Mouse (Mus musculus): ENCODE data around the gene Mpped1. TPM values are rescaled to one million over a fixed set of nuclear protein-coding genes. Genes with fewer than 3 reads are reported as not detected.

Gene Mpped1
- polyA plus RNA-seq, 1 experiment from 2014 or later = 1.8 TPM

DNA sequence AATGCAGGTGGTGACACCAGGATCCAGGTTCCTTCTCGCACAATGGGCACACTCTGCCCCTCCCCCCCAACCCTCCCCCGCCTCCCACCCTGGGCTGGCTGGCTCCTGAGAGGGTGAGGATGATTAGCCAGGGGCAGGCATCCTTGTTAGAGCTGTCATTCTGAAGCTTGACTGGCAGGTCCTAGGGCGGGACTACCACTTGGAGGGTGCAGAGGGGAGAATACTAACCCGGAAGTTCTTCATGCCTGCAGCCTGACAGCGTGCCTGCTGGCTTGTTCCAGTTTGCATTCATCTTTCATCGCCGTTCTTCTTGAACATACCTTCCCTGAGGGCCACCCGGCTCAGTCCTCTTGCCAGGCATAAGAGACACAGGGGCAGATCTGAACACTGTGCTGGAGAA lies 67.3 kb downstream of the Mpped1 start:
- H3K27ac ChIP-seq (ENCODE audit: low read length) = no peak overlapping the region
- 32% methylated on average over 8 of the region's 8 CpGs for WGBS

DNA sequence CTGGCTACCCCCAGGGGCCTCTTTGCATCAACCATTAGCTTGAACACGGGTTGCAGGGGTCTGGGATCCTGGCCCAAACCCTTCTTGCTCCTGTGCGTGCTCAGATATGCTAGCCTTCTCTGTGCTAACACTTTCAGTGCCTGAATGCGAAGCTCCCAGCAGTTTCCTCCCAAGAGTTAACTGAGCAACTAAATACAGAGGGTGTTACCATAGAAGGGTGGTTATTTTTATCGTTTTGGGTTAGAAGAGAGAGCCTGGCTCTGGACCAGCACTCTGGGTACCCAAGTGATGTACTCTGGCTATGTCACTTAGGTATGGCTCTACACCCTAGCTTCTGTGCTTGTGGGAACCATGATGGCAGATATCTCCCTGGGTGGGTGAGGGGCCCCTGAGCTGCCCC lies 68.2 kb downstream of the Mpped1 start:
- H3K36me3 ChIP-seq (ENCODE audit: control insufficient read depth, insufficient read depth, low read length) = no peaks in the 10 kb centered on the region
- no peak for ATAC-seq (ENCODE audit: insufficient number of reproducible peaks, insufficient read depth, low FRiP score, low read depth)
- WGBS = 71% methylated on average over 4 of the region's 4 CpGs

More for the DNA sequence above, 67.3 kb downstream of the Mpped1 start:
- Histone ChIP-seq H3K9me3 (ENCODE audit: control insufficient read depth, low read depth, low read length) (no peaks in the 10 kb centered on the region), H3K9ac (replicated peaks; ENCODE audit: low read depth, low read length) (no peak overlapping the region), H3K27me3 (ENCODE audit: control insufficient read depth, insufficient read depth, low read length) (no peaks in the 10 kb centered on the region), H3K36me3 (ENCODE audit: control insufficient read depth, insufficient read depth, low read length) (no peaks in the 10 kb centered on the region), H3K4me2 (replicated peaks; ENCODE audit: low read depth, low read length) (no peak overlapping the region), H3K4me3 (ENCODE audit: low read depth, low read length) (no peak overlapping the region), H3K4me1 (ENCODE audit: control insufficient read depth, insufficient read depth, low read length) (no peaks in the 10 kb centered on the region)
- no peak for ATAC-seq (ENCODE audit: insufficient number of reproducible peaks, insufficient read depth, low FRiP score, low read depth)

DNA sequence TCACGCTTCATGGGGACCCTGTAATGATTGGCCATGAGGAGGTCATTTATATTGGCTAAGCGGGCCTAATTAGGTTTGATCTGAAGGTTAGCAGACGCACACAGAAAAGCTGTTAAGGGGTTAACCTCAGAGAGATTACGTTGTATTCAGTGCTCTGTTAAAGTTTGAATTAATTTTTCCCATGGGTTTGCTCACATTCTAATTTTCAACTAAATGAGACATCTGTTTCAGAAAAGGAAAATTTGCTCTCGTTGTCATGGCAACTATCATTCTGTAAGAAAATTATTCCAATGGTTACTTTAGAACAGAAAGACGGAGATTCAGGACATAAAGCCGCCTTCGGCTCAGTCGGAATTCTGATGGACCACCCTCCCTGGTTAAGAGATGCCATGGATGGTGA lies 68.9 kb downstream of the Mpped1 start:
- Histone ChIP-seq H3K9me3 (ENCODE audit: control insufficient read depth, low read depth, low read length) (no peaks in the 10 kb centered on the region), H3K4me3 (ENCODE audit: low read depth, low read length) (no peak overlapping the region), H3K36me3 (ENCODE audit: control insufficient read depth, insufficient read depth, low read length) (no peaks in the 10 kb centered on the region), H3K27me3 (ENCODE audit: control insufficient read depth, insufficient read depth, low read length) (no peaks in the 10 kb centered on the region), H3K4me2 (replicated peaks; ENCODE audit: low read depth, low read length) (no peak overlapping the region), H3K27ac (ENCODE audit: low read length) (no peak overlapping the region), H3K9ac (replicated peaks; ENCODE audit: low read depth, low read length) (no peak overlapping the region), H3K4me1 (ENCODE audit: control insufficient read depth, insufficient read depth, low read length) (no peaks in the 10 kb centered on the region)
- ATAC-seq (ENCODE audit: insufficient number of reproducible peaks, insufficient read depth, low FRiP score, low read depth) = no peak
- 76% methylated on average over 9 of the region's 9 CpGs for WGBS

More for the DNA sequence above, 68.2 kb downstream of the Mpped1 start:
- Histone ChIP-seq H3K9ac (replicated peaks; ENCODE audit: low read depth, low read length) (no peak overlapping the region), H3K4me3 (ENCODE audit: low read depth, low read length) (no peak overlapping the region), H3K27ac (ENCODE audit: low read length) (no peak overlapping the region), H3K4me1 (ENCODE audit: control insufficient read depth, insufficient read depth, low read length) (no peaks in the 10 kb centered on the region), H3K4me2 (replicated peaks; ENCODE audit: low read depth, low read length) (no peak overlapping the region), H3K27me3 (ENCODE audit: control insufficient read depth, insufficient read depth, low read length) (no peaks in the 10 kb centered on the region), H3K9me3 (ENCODE audit: control insufficient read depth, low read depth, low read length) (no peaks in the 10 kb centered on the region)

DNA sequence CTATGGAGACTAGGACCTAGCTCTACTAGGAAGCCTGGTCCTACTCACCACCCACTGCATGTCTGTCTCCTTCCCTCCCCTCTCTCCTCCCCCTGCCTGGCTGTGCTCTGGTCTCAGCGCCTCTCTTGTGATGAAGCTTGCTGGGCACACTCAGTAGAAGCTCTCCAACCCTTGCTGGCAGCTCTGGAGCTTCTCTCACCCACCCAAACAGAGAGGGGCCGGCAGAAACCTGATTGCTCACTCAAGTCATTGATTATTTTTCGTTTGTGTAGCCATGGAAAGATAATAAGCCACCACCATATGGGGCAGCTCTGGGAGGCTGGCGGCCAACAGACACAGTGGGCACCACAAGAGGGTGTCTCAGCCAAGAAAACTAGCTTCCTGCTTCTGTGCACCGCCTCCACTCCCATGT lies 74.1 kb downstream of the Mpped1 start:
- no peak for ATAC-seq (ENCODE audit: insufficient number of reproducible peaks, insufficient read depth, low FRiP score, low read depth)
- Histone ChIP-seq H3K4me3 (ENCODE audit: low read depth, low read length) (no peak overlapping the region), H3K9ac (replicated peaks; ENCODE audit: low read depth, low read length) (no peak overlapping the region), H3K4me2 (replicated peaks; ENCODE audit: low read depth, low read length) (no peak overlapping the region), H3K9me3 (ENCODE audit: control insufficient read depth, low read depth, low read length) (no peaks in the 10 kb centered on the region), H3K27me3 (ENCODE audit: control insufficient read depth, insufficient read depth, low read length) (no peaks in the 10 kb centered on the region), H3K27ac (ENCODE audit: low read length) (no peak overlapping the region), H3K4me1 (ENCODE audit: control insufficient read depth, insufficient read depth, low read length) (no peaks in the 10 kb centered on the region), H3K36me3 (ENCODE audit: control insufficient read depth, insufficient read depth, low read length) (no peaks in the 10 kb centered on the region)
- 61% methylated on average over 5 of the region's 5 CpGs for WGBS

DNA sequence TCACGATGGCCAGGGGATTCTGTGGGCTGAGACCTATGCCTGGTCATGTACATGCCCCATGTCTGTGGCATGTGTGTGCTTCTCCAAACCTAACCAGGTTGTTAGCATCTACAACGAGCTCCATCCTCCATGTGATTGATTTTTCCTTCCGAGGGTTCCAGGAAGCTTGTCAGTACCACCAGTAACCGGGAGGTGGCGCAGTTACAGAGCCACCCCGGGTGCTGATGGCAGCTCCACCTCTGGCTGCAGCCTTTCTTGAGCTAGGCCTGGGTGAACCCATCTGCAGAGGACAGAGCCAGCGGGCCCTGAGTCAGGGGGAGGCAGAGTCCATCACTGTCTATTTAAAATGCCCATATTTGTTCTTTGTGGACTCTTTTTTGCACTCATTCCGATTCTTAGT lies 77.9 kb downstream of the Mpped1 start:
- WGBS = 20% methylated on average over 8 of the region's 8 CpGs
- no peaks in the 10 kb centered on the region for H3K9me3 ChIP-seq (ENCODE audit: control insufficient read depth, low read depth, low read length)
- H3K4me3 ChIP-seq (ENCODE audit: low read depth, low read length) = no peak overlapping the region
- no peak overlapping the region for H3K27ac ChIP-seq (ENCODE audit: low read length)
- no peak for ATAC-seq (ENCODE audit: insufficient number of reproducible peaks, insufficient read depth, low FRiP score, low read depth)
- no peak overlapping the region for H3K9ac ChIP-seq (replicated peaks; ENCODE audit: low read depth, low read length)
- no peak overlapping the region for H3K4me2 ChIP-seq (replicated peaks; ENCODE audit: low read depth, low read length)
- H3K36me3 ChIP-seq (ENCODE audit: control insufficient read depth, insufficient read depth, low read length) = no peaks in the 10 kb centered on the region
- H3K4me1 ChIP-seq (ENCODE audit: control insufficient read depth, insufficient read depth, low read length) = no peaks in the 10 kb centered on the region
- no peaks in the 10 kb centered on the region for H3K27me3 ChIP-seq (ENCODE audit: control insufficient read depth, insufficient read depth, low read length)

DNA sequence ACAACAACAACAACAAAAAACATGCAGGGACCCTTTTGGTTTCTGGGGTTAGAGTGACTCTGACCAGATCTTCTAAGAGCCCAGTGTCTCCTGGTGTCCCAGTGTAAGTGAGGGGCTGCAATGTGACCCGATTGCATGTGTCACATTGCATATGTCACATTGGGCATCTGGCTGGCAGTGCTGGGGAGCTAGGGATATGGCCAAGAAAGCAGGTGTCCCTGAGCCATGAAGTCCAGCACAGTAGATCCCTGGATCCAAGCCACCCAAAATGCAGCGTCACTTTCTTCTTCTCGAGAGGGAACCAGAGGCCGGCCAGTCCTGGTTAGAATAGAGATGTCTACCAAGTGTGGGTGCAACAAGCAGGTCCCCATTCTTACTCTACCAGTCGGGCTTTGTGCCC lies 86.4 kb downstream of the Mpped1 start:
- no peak overlapping the region for H3K9ac ChIP-seq (replicated peaks; ENCODE audit: low read depth, low read length)
- H3K4me3 ChIP-seq (ENCODE audit: low read depth, low read length) = no peak overlapping the region
- no peaks in the 10 kb centered on the region for H3K9me3 ChIP-seq (ENCODE audit: control insufficient read depth, low read depth, low read length)
- H3K27me3 ChIP-seq (ENCODE audit: control insufficient read depth, insufficient read depth, low read length) = no peaks in the 10 kb centered on the region
- H3K27ac ChIP-seq (ENCODE audit: low read length) = no peak overlapping the region
- WGBS = 84% methylated on average over 5 of the region's 5 CpGs
- ATAC-seq (ENCODE audit: insufficient number of reproducible peaks, insufficient read depth, low FRiP score, low read depth) = no peak
- H3K4me1 ChIP-seq (ENCODE audit: control insufficient read depth, insufficient read depth, low read length) = no peaks in the 10 kb centered on the region
- no peak overlapping the region for H3K4me2 ChIP-seq (replicated peaks; ENCODE audit: low read depth, low read length)
- no peaks in the 10 kb centered on the region for H3K36me3 ChIP-seq (ENCODE audit: control insufficient read depth, insufficient read depth, low read length)

DNA sequence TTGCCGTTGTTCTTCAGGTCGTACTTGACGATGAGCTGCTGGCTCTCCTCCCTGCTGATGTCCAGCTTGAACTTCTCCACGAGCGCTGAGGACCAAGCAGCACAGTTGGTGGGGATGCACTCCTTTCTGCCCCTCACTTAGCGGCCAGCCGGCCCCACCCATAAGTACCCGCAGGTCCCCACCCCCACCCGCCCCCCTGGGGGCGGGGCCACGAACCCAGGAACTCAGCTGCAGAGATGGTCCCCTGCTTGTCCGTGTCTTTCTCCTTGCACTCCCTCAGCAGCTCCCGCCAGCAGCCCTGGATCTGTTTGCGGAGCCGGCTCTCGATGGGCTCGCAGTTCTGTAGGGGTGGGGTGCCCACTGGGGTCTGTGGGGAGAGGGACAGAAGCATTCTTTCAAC lies 91.7 kb downstream of the Mpped1 start:
- Histone ChIP-seq H3K9me3 (ENCODE audit: control insufficient read depth, low read depth, low read length) (no peaks in the 10 kb centered on the region), H3K36me3 (ENCODE audit: control insufficient read depth, insufficient read depth, low read length) (no peaks in the 10 kb centered on the region), H3K27ac (ENCODE audit: low read length) (no peak overlapping the region), H3K4me2 (replicated peaks; ENCODE audit: low read depth, low read length) (no peak overlapping the region; the same call in 1 of the 2 replicates), H3K4me1 (ENCODE audit: control insufficient read depth, insufficient read depth, low read length) (0 out of 2 replicates have a peak, but pooled peaks cover 5% of the 10 kb centered on the region), H3K27me3 (ENCODE audit: control insufficient read depth, insufficient read depth, low read length) (no peaks in the 10 kb centered on the region), H3K9ac (replicated peaks; ENCODE audit: low read depth, low read length) (no peak overlapping the region), H3K4me3 (ENCODE audit: low read depth, low read length) (no peak overlapping the region)
- WGBS = 6% methylated on average over 17 of the region's 17 CpGs
- no peak for ATAC-seq (ENCODE audit: insufficient number of reproducible peaks, insufficient read depth, low FRiP score, low read depth)

DNA sequence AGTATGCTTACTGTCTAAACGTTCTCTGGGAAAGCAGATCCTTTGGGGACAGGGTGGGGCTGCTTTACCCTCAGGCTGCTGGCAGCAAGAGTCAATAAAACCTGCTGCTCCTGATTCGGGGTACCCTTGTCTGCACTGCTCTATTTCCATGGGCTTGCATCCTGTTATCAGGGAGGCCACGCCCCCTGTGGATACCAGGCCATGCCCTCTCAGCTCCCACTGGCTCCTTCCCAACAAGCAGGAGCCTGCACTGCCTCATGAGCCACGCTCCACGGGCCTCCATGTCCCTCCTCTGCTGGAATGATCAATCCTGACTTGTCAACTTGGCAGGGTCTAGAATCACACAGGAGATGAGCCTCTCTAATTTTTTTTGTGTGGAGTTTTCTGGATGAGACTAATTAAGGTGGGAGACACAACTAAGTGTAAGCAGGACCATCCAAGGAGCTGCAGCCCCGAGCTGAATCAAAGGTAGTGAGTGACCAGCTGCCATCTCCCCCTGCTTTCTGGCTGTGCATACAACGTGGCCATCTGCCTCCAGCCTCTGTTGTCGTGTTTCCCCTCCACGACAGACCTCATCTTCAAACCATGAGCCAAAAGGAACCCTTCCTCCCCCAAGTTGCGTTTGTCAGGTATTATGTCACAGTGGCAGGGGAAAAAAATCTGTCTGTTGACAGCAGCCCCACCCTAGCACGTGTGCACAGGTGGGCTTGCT lies 98.0 kb downstream of the Mpped1 start:
- no peak overlapping the region for H3K27ac ChIP-seq (ENCODE audit: low read length)
- no peaks in the 10 kb centered on the region for H3K4me1 ChIP-seq (ENCODE audit: control insufficient read depth, insufficient read depth, low read length)
- ATAC-seq (ENCODE audit: insufficient number of reproducible peaks, insufficient read depth, low FRiP score, low read depth) = no peak
- no peaks in the 10 kb centered on the region for H3K9me3 ChIP-seq (ENCODE audit: control insufficient read depth, low read depth, low read length)
- H3K4me2 ChIP-seq (replicated peaks; ENCODE audit: low read depth, low read length) = no peak overlapping the region
- H3K4me3 ChIP-seq (ENCODE audit: low read depth, low read length) = no peak overlapping the region
- H3K9ac ChIP-seq (replicated peaks; ENCODE audit: low read depth, low read length) = no peak overlapping the region
- WGBS = 45% methylated on average over 11 of the region's 11 CpGs
- no peaks in the 10 kb centered on the region for H3K36me3 ChIP-seq (ENCODE audit: control insufficient read depth, insufficient read depth, low read length)
- H3K27me3 ChIP-seq (ENCODE audit: control insufficient read depth, insufficient read depth, low read length) = no peaks in the 10 kb centered on the region

DNA sequence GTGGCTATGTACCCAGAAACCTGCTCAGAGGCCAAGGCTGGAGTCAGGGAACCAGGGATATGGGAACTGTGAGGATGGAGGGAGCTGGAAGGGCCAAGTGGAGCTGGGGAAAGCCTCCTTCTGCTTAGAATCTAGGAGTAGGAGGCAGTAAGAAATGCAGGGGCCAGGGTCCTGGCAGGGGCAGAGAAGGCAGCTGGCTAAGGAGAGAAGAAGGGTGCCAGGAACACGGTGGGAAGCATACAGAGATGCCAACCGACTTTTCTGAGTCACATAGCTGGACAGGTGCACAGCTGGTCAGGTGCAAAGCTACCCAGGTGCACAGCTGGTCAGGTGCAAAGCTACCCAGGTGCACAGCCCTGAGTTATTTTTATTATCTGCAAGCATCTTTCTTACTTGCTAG lies 98.6 kb downstream of the Mpped1 start:
- no peak for ATAC-seq (ENCODE audit: insufficient number of reproducible peaks, insufficient read depth, low FRiP score, low read depth)
- Histone ChIP-seq H3K4me1 (ENCODE audit: control insufficient read depth, insufficient read depth, low read length) (no peaks in the 10 kb centered on the region), H3K36me3 (ENCODE audit: control insufficient read depth, insufficient read depth, low read length) (no peaks in the 10 kb centered on the region), H3K27me3 (ENCODE audit: control insufficient read depth, insufficient read depth, low read length) (no peaks in the 10 kb centered on the region), H3K9ac (replicated peaks; ENCODE audit: low read depth, low read length) (no peak overlapping the region), H3K27ac (ENCODE audit: low read length) (no peak overlapping the region), H3K9me3 (ENCODE audit: control insufficient read depth, low read depth, low read length) (no peaks in the 10 kb centered on the region), H3K4me2 (replicated peaks; ENCODE audit: low read depth, low read length) (no peak overlapping the region), H3K4me3 (ENCODE audit: low read depth, low read length) (no peak overlapping the region)
- 79% methylated on average over 2 of the region's 2 CpGs for WGBS

All from stomach, embryonic 14.5 days (tissue).